Mouse (Mus musculus): ENCODE measurements around the gene Apip. TPM values are rescaled to one million over a fixed set of nuclear protein-coding genes. Genes with fewer than 3 reads are reported as not detected.

Apip gene
- polyA plus RNA-seq, 1 experiment from 2014 or later: 73.7 TPM

GRCm38 (mm10) chr2:103118324-103119196 lies 45.1 kb downstream of the Apip start:
- no peaks in the 10 kb centered on the region for H3K36me3 ChIP-seq (ENCODE audit: control insufficient read depth, insufficient read depth, low read length)
- H3K27me3 ChIP-seq (ENCODE audit: control insufficient read depth, insufficient read depth, low read length): no peaks in the 10 kb centered on the region
- no peak overlapping the region for H3K4me2 ChIP-seq (replicated peaks; ENCODE audit: low read depth, low read length)
- 55% methylated on average over 6 of the region's 6 CpGs for WGBS
- no peak overlapping the region for H3K4me3 ChIP-seq (ENCODE audit: low read length)
- no peak overlapping the region for H3K9ac ChIP-seq (ENCODE audit: low read depth, low read length)
- H3K9me3 ChIP-seq (ENCODE audit: control insufficient read depth, low read length): no peaks in the 10 kb centered on the region
- no peaks in the 10 kb centered on the region for H3K4me1 ChIP-seq (ENCODE audit: control insufficient read depth, insufficient read depth, low read length)
- ATAC-seq (ENCODE audit: low FRiP score, low TSS enrichment): no peak
- H3K27ac ChIP-seq (ENCODE audit: low read depth, low read length): no peak overlapping the region

- no peak for ATAC-seq (ENCODE audit: low FRiP score, low TSS enrichment)
- H3K27ac ChIP-seq (ENCODE audit: low read depth, low read length): no peak overlapping the region
- H3K4me1 ChIP-seq (ENCODE audit: control insufficient read depth, insufficient read depth, low read length): no peaks in the 10 kb centered on the region
- H3K27me3 ChIP-seq (ENCODE audit: control insufficient read depth, insufficient read depth, low read length): no peaks in the 10 kb centered on the region
- H3K9me3 ChIP-seq (ENCODE audit: control insufficient read depth, low read length): no peaks in the 10 kb centered on the region
- no peak overlapping the region for H3K4me2 ChIP-seq (replicated peaks; ENCODE audit: low read depth, low read length)
- no peak overlapping the region for H3K4me3 ChIP-seq (ENCODE audit: low read length)
- 71% methylated on average over 7 of the region's 7 CpGs for WGBS
- no peaks in the 10 kb centered on the region for H3K36me3 ChIP-seq (ENCODE audit: control insufficient read depth, insufficient read depth, low read length)
- no peak overlapping the region for H3K9ac ChIP-seq (ENCODE audit: low read depth, low read length)
Measured at GRCm38 (mm10) chr2:103119197-103119854, 45.9 kb downstream of the Apip start.

- ATAC-seq (ENCODE audit: low FRiP score, low TSS enrichment): no peak
- Histone ChIP-seq H3K36me3 (ENCODE audit: control insufficient read depth, insufficient read depth, low read length) (no peaks in the 10 kb centered on the region), H3K27me3 (ENCODE audit: control insufficient read depth, insufficient read depth, low read length) (no peaks in the 10 kb centered on the region), H3K4me3 (ENCODE audit: low read length) (no peak overlapping the region), H3K4me1 (ENCODE audit: control insufficient read depth, insufficient read depth, low read length) (no peaks in the 10 kb centered on the region), H3K4me2 (replicated peaks; ENCODE audit: low read depth, low read length) (no peak overlapping the region), H3K9ac (ENCODE audit: low read depth, low read length) (no peak overlapping the region), H3K27ac (ENCODE audit: low read depth, low read length) (no peak overlapping the region), H3K9me3 (ENCODE audit: control insufficient read depth, low read length) (no peaks in the 10 kb centered on the region)
- WGBS: 98% methylated on average over 2 of the region's 2 CpGs
Measured at GRCm38 (mm10) chr2:103129676-103130075, 56.2 kb downstream of the Apip start.

- no peaks in the 10 kb centered on the region for H3K4me1 ChIP-seq (ENCODE audit: control insufficient read depth, insufficient read depth, low read length)
- no peak overlapping the region for H3K4me2 ChIP-seq (replicated peaks; ENCODE audit: low read depth, low read length)
- no peaks in the 10 kb centered on the region for H3K36me3 ChIP-seq (ENCODE audit: control insufficient read depth, insufficient read depth, low read length)
- no peak for ATAC-seq (ENCODE audit: low FRiP score, low TSS enrichment)
- H3K27me3 ChIP-seq (ENCODE audit: control insufficient read depth, insufficient read depth, low read length): no peaks in the 10 kb centered on the region
- H3K4me3 ChIP-seq (ENCODE audit: low read length): no peak overlapping the region
- WGBS: 30% methylated on average over 4 of the region's 4 CpGs
- H3K9me3 ChIP-seq (ENCODE audit: control insufficient read depth, low read length): no peaks in the 10 kb centered on the region
- H3K9ac ChIP-seq (ENCODE audit: low read depth, low read length): no peak overlapping the region
- no peak overlapping the region for H3K27ac ChIP-seq (ENCODE audit: low read depth, low read length)
Measured at GRCm38 (mm10) chr2:103131145-103131544, 57.7 kb downstream of the Apip start.

GRCm38 (mm10) chr2:103138529-103139265 lies 65.2 kb downstream of the Apip start:
- ATAC-seq (ENCODE audit: low FRiP score, low TSS enrichment): peak; percentile 69
- H3K4me1 ChIP-seq (ENCODE audit: control insufficient read depth, insufficient read depth, low read length): peaks cover 8% of the 10 kb centered on the region; the same call in 1 of the 2 replicates
- H3K4me2 ChIP-seq (replicated peaks; ENCODE audit: low read depth, low read length): no peak overlapping the region
- H3K27me3 ChIP-seq (ENCODE audit: control insufficient read depth, insufficient read depth, low read length): no peaks in the 10 kb centered on the region
- no peak overlapping the region for H3K4me3 ChIP-seq (ENCODE audit: low read length)
- no peaks in the 10 kb centered on the region for H3K9me3 ChIP-seq (ENCODE audit: control insufficient read depth, low read length)
- H3K27ac ChIP-seq (ENCODE audit: low read depth, low read length): no peak overlapping the region
- 42% methylated on average over 8 of the region's 8 CpGs for WGBS
- no peaks in the 10 kb centered on the region for H3K36me3 ChIP-seq (ENCODE audit: control insufficient read depth, insufficient read depth, low read length)
- H3K9ac ChIP-seq (ENCODE audit: low read depth, low read length): no peak overlapping the region

Other genes starting within 250 kb of the Apip start
- gene Cd44, start 172.0 kb upstream of the Apip start, polyA plus RNA-seq (2014; fragmentation: Nextera tagmentation; extraction: Ambion mirVana): 3.2 and 4.0 TPM in 2 replicates
- 31.5 and 38.3 TPM in 2 replicates for gene Pdhx, start 162 bp upstream of the Apip start, polyA plus RNA-seq (2014; fragmentation: Nextera tagmentation; extraction: Ambion mirVana)
- gene Ehf, start 229.6 kb downstream of the Apip start, polyA plus RNA-seq (2014; fragmentation: Nextera tagmentation; extraction: Ambion mirVana): 19.1 and 29.6 TPM in 2 replicates

Measured in kidney, embryonic 14.5 days (tissue).